Mouse (Mus musculus) heart, embryonic 13.5 days (tissue): Measurements from ENCODE around the gene Slc39a7. TPM values are rescaled to one million over a fixed set of nuclear protein-coding genes. Genes with fewer than 3 reads are reported as not detected.

Source experiments
- ATAC-seq: fragments of 200-750 bp; cut with Nextera tagmentation; 2 replicates; pipeline ENCODE4 v1.8.0; 2017; ENCODE audit warnings: moderate TSS enrichment; ENCODE audit not compliant: insufficient number of reproducible peaks, low FRiP score, low TSS enrichment; ENCODE audit errors: extremely low read depth
- H3K27ac ChIP-seq: fragments of 300-500 bp; sonication (generic); replicated peaks from 2 replicates; pipeline ENCODE4 v1.5.1; 2015; ENCODE audit warnings: moderate library complexity, mild to moderate bottlenecking, inconsistent platforms
- H3K27me3 ChIP-seq: fragments of 300-500 bp; sonication (generic); replicated peaks from 2 replicates; pipeline ENCODE4 v1.6.1; 2015; ENCODE audit warnings: mild to moderate bottlenecking, inconsistent platforms
- H3K36me3 ChIP-seq: fragments of 300-500 bp; sonication (generic); 2 replicates; pipeline ENCODE4 v1.6.1; 2015; ENCODE audit warnings: mild to moderate bottlenecking, inconsistent platforms
- H3K4me1 ChIP-seq: fragments of 300-500 bp; sonication (generic); 2 replicates; pipeline ENCODE4 v1.6.1; 2015; ENCODE audit warnings: inconsistent platforms
- H3K4me2 ChIP-seq: fragments of 300-500 bp; sonication (generic); 2 replicates; pipeline ENCODE4 v1.6.1; 2015; ENCODE audit warnings: inconsistent platforms, mild to moderate bottlenecking, moderate library complexity
- H3K4me3 ChIP-seq: fragments of 300-500 bp; sonication (generic); 2 replicates; pipeline ENCODE4 v1.5.1; 2015; ENCODE audit warnings: moderate library complexity, mild to moderate bottlenecking, inconsistent platforms
- H3K9ac ChIP-seq: fragments of 300-500 bp; sonication (generic); 2 replicates; pipeline ENCODE4 v1.6.1; 2015; ENCODE audit warnings: inconsistent platforms, mild to moderate bottlenecking, moderate library complexity
- H3K9me3 ChIP-seq: fragments of 300-500 bp; sonication (generic); 2 replicates; pipeline ENCODE4 v1.6.1; 2016; ENCODE audit warnings: inconsistent platforms
- WGBS: fragments of 180-500 bp; shearing (Covaris S2); methylation state at CpG from one replicate; pipeline ENCODE4 v1.1.7; 2015; ENCODE audit warnings: mixed read lengths; 5-methylcytosine and 5-hydroxymethylcytosine counted together
- polyA plus RNA-seq: library from polyadenylated mRNA; unstranded; fragments of >200 nt; fragmentation: Nextera tagmentation; extraction: Ambion mirVana; gene quantifications from 2 replicates; pipeline ENCODE4 v1.2.1, GENCODE M21; 2015

The Slc39a7 gene
- polyA plus RNA-seq, 1 experiment from 2014 or later = 130 TPM

DNA sequence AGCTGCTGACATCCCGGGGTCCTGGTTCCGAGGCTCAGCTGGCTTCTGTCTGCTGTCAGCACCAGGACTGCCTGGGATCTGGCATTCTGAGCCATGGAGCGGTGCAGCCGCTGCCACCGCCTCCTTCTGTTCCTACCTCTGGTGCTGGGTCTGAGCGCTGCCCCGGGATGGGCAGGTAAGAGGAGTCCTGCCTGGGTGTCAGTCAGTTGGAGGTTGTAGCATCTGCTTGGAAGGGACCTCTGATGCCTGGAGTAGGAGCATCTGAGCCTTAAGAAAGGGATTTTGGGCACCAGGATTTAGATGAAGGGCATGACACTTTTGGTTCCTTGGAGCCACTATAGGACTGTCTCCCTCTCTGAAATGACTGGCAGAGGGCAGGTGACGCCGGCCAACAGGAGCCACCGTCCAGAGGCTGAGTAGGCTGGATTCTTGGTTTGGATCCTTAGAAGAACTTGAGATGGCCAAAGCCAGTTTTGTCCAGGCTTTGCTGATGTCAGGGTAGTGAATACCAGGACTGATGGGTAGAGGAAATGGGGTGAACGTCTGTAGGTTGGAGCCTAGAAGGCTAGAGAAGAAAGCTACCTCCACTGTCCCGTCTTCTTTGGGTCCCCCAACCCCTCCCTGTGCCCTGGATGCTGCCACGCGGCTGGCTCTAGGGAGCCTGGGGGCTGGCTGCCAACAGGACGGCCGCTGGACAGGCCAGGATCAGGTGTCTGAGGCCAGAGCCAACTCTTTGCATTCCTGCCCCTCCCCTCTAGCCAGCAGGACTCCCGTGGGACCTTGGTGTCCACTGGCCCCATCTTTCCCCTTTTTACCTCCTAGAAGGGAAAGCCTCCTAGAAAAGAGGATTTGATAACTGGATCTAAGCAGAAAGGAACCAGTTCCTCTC lies 8.3 kb upstream of the Slc39a7 start:
- no peak for ATAC-seq
- Histone ChIP-seq H3K4me2 (peak overlapping the region; percentile 64), H3K9me3 (no peaks in the 10 kb centered on the region), H3K4me3 (peak overlapping the region; percentile 36), H3K27me3 (peaks cover 72% of the 10 kb centered on the region), H3K4me1 (peaks cover 32% of the 10 kb centered on the region), H3K9ac (peak overlapping the region; percentile 68), H3K27ac (no peak overlapping the region), H3K36me3 (peaks cover 32% of the 10 kb centered on the region)
- WGBS = 27% methylated on average over 17 of the region's 17 CpGs

DNA sequence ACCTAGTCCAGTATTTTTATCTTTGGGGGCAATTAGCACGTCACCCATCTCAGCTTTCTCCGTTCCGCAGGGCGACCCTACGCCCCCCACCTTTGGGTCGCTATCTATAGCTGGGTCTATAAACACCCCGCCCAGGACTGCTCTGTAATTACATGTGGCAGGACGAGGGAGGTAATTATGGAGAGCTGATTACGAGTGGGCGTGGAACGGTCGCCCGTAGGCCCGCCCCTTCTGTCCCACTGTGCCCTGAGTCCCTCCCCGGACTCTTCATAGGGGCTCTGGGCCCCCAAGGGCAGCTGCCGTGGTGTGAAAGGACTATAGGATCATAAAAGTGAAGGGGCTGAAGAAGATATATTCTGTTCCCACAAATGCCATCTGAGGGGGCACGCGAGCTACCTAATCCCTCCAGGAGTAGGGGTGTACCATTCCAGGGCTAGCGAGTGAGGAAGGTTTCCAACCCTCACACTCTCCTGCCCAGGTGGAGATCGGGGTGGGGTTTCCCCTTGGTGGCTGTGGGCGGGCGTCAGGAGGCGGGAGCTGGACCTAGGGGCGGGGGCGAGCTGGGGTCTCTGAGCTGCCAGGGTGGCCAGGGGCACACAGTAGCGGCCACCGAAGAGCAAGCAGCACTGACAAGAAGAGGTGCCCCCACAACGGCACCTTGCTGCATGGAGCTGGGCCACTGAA lies 7.5 kb upstream of the Slc39a7 start, which contains the start of gene Col11a2:
TSS of gene Col11a2 (plus strand) at position 560 of the 684 bp plus-strand sequence.
- WGBS = 8% methylated on average over 28 of the region's 28 CpGs
- H3K36me3 ChIP-seq = peaks cover 40% of the 10 kb centered on the region
- H3K4me2 ChIP-seq = peak within 1 kb of the TSS; percentile 64
- peak within 1 kb of the TSS; percentile 36 for H3K4me3 ChIP-seq
- no peak within 1 kb of the TSS for H3K27ac ChIP-seq
- no peaks in the 10 kb centered on the region for H3K9me3 ChIP-seq
- peak within 1 kb of the TSS; percentile 68 for H3K9ac ChIP-seq
- H3K4me1 ChIP-seq = peaks cover 33% of the 10 kb centered on the region
- ATAC-seq = 0 out of 2 replicates have a peak, but pooled peaks have one; percentile 26
- H3K27me3 ChIP-seq = peaks cover 65% of the 10 kb centered on the region

DNA sequence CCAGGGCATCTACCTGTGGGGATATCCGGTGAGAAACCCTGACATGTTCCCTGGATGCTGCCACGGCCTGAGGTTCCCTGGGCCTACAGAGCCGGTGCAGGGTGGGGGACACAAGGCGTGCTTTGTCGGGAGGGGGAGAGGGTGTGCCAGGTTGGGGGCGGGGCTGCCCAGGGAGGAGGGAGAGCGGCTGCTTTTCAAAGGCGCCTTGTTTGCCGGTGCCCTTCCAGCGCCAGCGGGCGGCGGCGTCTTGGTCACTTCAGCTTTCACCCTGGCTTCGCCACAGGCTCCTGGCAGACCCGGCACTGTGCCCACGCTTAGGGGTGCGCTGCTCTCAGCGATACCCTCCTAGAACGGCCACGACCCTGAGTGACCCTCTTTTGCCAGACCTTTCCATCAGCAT lies 7.0 kb upstream of the Slc39a7 start:
- Histone ChIP-seq H3K4me1 (peaks cover 38% of the 10 kb centered on the region), H3K27me3 (peaks cover 60% of the 10 kb centered on the region), H3K36me3 (peaks cover 46% of the 10 kb centered on the region), H3K9ac (peak overlapping the region; percentile 68), H3K27ac (no peak overlapping the region), H3K9me3 (no peaks in the 10 kb centered on the region), H3K4me3 (peak overlapping the region; percentile 36), H3K4me2 (peak overlapping the region; percentile 64)
- WGBS = 14% methylated on average over 16 of the region's 21 CpGs
- ATAC-seq = no peak

DNA sequence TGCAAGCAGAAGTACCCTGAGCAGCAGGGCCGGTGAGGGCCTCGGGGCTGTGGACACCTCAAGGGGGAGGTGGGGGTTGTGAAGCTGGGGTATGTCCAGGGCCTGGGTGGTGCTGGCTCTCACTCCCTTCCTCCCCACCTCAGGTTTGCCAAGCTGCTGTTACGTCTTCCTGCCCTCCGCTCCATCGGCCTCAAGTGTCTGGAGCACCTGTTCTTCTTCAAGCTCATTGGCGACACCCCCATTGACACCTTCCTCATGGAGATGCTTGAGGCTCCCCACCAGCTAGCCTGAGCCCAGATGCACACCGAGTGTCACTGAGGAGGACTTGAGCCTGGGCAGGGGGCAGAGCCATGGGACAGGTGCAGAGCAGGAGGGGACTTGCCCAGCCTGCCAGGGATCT lies 5.8 kb upstream of the Slc39a7 start:
- Histone ChIP-seq H3K36me3 (peaks cover 47% of the 10 kb centered on the region), H3K9me3 (no peaks in the 10 kb centered on the region), H3K4me1 (peaks cover 49% of the 10 kb centered on the region), H3K4me2 (no peak overlapping the region), H3K27me3 (peaks cover 49% of the 10 kb centered on the region), H3K4me3 (no peak overlapping the region), H3K9ac (no peak overlapping the region), H3K27ac (no peak overlapping the region)
- 83% methylated on average over 7 of the region's 7 CpGs for WGBS
- no peak for ATAC-seq

GRCm38 (mm10) chr17:34036647-34037046 lies 5.2 kb upstream of the Slc39a7 start:
- H3K4me3 ChIP-seq = no peak overlapping the region
- H3K27me3 ChIP-seq = peaks cover 43% of the 10 kb centered on the region
- peaks cover 47% of the 10 kb centered on the region for H3K36me3 ChIP-seq
- ATAC-seq = no peak
- H3K9ac ChIP-seq = no peak overlapping the region
- 75% methylated on average over 10 of the region's 10 CpGs for WGBS
- no peak overlapping the region for H3K27ac ChIP-seq
- H3K4me2 ChIP-seq = no peak overlapping the region
- no peaks in the 10 kb centered on the region for H3K9me3 ChIP-seq
- peaks cover 49% of the 10 kb centered on the region for H3K4me1 ChIP-seq

GRCm38 (mm10) chr17:34035517-34035916 lies 4.0 kb upstream of the Slc39a7 start:
- peaks cover 44% of the 10 kb centered on the region for H3K4me1 ChIP-seq
- H3K9me3 ChIP-seq = no peaks in the 10 kb centered on the region
- WGBS = 83% methylated on average over 9 of the region's 9 CpGs
- no peak overlapping the region for H3K9ac ChIP-seq
- no peak overlapping the region for H3K27ac ChIP-seq
- no peak overlapping the region for H3K4me2 ChIP-seq
- H3K27me3 ChIP-seq = peaks cover 32% of the 10 kb centered on the region
- H3K36me3 ChIP-seq = peaks cover 47% of the 10 kb centered on the region
- no peak for ATAC-seq
- no peak overlapping the region for H3K4me3 ChIP-seq

DNA sequence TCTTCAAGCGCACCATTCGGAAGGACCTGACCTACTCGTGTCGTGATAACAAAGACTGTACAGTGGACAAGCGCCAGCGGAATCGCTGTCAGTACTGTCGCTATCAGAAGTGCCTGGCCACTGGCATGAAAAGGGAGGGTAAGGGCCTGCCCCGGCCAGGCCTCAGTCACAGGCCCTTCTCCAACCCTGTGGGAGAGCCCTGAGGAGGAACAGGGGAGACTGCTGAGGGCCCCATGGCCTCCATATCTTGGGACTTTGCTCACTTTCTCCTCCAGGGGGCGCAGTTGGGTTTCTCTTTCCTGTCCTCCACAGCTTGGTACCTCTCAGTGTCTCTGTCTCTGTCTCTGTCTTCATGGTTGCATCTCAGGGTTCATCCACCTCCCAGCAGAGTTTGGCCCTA lies 2.6 kb upstream of the Slc39a7 start:
- no peak for ATAC-seq

GRCm38 (mm10) chr17:34033441-34033840 lies 2.0 kb upstream of the Slc39a7 start:
- Histone ChIP-seq H3K27me3 (peaks cover 12% of the 10 kb centered on the region), H3K9ac (peak overlapping the region; percentile 92), H3K36me3 (peaks cover 66% of the 10 kb centered on the region), H3K4me2 (peak overlapping the region; percentile 94), H3K9me3 (no peaks in the 10 kb centered on the region), H3K27ac (no peak overlapping the region), H3K4me3 (0 out of 2 replicates have a peak overlapping the region, but pooled peaks have one; percentile 77), H3K4me1 (peaks cover 47% of the 10 kb centered on the region)
- 92% methylated on average over 9 of the region's 9 CpGs for WGBS
- ATAC-seq = no peak

More for the DNA sequence above, 2.6 kb upstream of the Slc39a7 start:
- Histone ChIP-seq H3K27me3 (peaks cover 18% of the 10 kb centered on the region), H3K27ac (no peak overlapping the region), H3K4me1 (peaks cover 47% of the 10 kb centered on the region), H3K4me2 (no peak overlapping the region), H3K36me3 (peaks cover 60% of the 10 kb centered on the region), H3K9me3 (no peaks in the 10 kb centered on the region), H3K9ac (peak overlapping the region; percentile 92; the same call in 1 of the 2 replicates), H3K4me3 (no peak overlapping the region)
- 58% methylated on average over 10 of the region's 10 CpGs for WGBS

DNA sequence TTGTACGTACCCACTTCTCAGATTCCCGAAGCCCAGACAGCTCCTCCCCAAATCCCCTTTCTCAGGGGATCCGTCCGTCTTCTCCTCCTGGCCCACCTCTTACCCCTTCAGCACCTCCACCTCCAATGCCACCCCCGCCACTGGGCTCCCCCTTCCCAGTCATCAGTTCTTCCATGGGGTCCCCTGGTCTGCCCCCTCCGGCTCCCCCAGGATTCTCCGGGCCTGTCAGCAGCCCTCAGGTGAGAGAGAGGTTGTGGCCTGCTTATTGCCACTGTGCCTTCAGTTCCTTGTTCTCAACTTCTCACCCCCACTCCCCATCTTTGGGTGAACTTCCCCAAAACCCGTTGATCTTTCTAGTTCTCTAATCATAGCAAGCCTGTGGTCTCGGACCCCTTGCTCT lies 1.3 kb upstream of the Slc39a7 start:
- Histone ChIP-seq H3K4me1 (peaks cover 47% of the 10 kb centered on the region), H3K4me2 (peak overlapping the region; percentile 94), H3K36me3 (peaks cover 66% of the 10 kb centered on the region), H3K9ac (peak overlapping the region; percentile 92), H3K9me3 (no peaks in the 10 kb centered on the region), H3K4me3 (peak overlapping the region; percentile 77), H3K27ac (peak overlapping the region; percentile 98), H3K27me3 (peaks cover 6% of the 10 kb centered on the region)
- no peak for ATAC-seq
- 50% methylated on average over 9 of the region's 9 CpGs for WGBS

DNA sequence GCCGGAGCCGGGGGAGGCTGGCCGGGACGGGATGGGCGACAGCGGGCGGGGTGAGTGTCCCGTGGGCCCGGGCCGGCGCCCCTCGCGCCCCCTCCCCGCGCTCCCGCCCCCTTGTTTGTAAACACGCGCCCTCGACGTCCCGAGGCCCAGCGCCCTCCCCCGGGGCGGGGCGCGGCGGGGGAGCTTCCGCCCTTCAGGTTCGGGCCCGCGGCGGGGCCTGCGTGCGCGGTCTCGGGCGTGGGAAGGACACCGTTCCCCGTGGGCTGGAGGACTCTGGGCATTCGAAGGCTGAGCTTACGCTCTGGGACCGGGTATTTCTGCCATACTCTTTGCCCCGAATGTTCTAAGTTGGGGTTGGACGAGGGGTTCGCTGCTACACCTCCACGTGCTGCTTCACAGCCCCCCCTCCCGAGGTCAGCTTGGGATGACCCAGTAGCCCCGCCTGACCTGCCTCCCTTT lies 721 bp upstream of the Slc39a7 start:
- Histone ChIP-seq H3K4me2 (peak overlapping the region; percentile 94), H3K4me1 (peaks cover 49% of the 10 kb centered on the region), H3K9me3 (no peaks in the 10 kb centered on the region), H3K27ac (peak overlapping the region; percentile 98), H3K27me3 (no peaks in the 10 kb centered on the region), H3K4me3 (peak overlapping the region; percentile 77), H3K9ac (peak overlapping the region; percentile 92), H3K36me3 (peaks cover 60% of the 10 kb centered on the region)
- ATAC-seq = peak; percentile 21; the same call in 1 of the 2 replicates
- under 1% methylated on average over 45 of the region's 48 CpGs for WGBS

DNA sequence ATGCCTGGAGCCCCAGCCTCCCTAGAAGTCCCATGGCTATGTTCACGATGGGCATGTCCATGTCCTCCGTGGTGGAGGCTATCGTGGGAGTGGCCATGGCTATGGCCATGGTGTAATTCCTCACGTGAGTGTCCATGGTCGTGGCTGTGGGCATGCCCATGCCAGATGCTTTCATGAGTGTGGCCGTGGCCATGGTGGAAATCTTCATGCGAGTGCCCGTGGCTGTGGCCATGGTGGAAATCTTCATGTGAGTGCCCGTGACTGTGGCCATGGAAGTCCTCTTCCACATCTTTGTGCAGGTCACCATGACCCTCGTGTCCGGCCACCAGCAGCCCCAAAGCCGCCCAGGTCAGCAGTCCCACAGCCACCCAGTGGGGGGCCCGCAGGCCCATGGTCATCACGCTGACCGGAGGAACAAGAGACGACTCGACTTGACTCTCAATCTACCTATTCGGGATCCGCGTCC lies 588 bp downstream of the Slc39a7 start:
- 2% methylated on average over 20 of the region's 20 CpGs for WGBS
- peak overlapping the region; percentile 92 for H3K9ac ChIP-seq

More for the DNA sequence above, 588 bp downstream of the Slc39a7 start:
- Histone ChIP-seq H3K4me1 (peaks cover 62% of the 10 kb centered on the region), H3K27ac (peak overlapping the region; percentile 98), H3K27me3 (no peaks in the 10 kb centered on the region), H3K4me2 (peak overlapping the region; percentile 94), H3K36me3 (peaks cover 47% of the 10 kb centered on the region), H3K9me3 (no peaks in the 10 kb centered on the region), H3K4me3 (peak overlapping the region; percentile 77)
- ATAC-seq = no peak
